Mouse (Mus musculus) T-helper 1 cell (primary cell): ENCODE data around the gene Jarid2.

Source experiments
- in situ Hi-C: fragments of 300-600 bp; cut with MboI, MseI; formaldehyde crosslinking; loops from one replicate; pipeline ENCODE4 v1.15.1; 2025; ENCODE audit warnings: high pct_unique_total_duplicates

Jarid2 gene

DNA sequence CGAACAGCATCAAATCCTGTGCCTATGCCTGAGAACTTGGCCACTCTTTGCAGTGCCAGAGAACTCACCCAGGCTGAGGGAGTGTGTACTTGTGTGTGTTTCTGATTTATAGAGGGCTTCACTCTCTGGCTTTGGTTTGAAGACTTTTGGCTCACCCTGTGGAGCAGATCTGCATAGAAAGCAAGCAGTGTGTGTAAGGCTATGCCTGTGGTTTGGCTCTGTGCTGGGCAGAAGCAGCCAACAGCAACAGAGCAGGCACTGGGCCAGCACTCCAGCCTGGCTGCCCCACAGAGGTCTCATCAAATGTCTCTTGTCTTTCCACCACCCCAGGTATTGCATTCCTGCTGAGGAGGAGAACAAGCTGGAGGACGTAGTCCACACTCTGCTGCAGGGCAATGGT, 183.6 kb downstream of the Jarid2 start:
- in situ Hi-C loops: no loop called here

DNA sequence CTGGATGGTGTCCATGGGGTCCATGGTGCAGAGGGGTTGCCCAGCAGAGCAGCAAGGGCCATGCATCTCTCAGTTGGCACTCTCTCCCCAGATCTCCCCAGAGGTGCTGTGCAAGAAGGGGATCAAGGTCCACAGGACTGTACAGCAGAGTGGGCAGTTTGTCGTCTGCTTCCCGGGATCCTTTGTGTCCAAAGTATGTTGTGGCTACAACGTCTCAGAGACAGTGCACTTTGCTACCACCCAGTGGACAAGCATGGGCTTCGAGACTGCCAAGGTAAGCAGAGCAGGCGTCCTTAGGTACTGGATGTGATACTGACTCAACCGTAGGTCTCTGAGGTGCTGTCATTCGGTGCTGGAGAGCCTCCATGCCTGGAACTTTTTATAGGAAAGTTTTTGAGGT, 184.3 kb downstream of the Jarid2 start:
- in situ Hi-C loops: no loop called here

DNA sequence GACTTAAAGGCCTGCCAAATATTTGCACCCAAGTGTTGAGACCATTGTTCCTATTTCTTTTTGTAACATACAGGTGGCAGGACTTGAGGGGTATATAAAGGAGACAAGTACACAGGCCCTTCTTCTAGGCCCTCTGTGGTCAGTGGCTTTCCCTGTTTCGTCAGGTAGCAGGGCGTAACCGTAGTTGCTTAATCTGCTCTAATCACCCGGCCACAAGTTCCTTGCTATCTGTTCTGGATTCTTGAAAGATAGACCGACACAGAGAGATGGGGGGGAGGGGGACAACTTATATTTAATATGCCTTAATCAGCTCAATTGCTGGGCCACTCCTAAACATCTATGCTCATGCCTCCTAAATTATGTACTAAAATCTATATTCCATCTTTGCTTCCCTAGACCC, 186.1 kb downstream of the Jarid2 start:
- in situ Hi-C loops: no loop called here

DNA sequence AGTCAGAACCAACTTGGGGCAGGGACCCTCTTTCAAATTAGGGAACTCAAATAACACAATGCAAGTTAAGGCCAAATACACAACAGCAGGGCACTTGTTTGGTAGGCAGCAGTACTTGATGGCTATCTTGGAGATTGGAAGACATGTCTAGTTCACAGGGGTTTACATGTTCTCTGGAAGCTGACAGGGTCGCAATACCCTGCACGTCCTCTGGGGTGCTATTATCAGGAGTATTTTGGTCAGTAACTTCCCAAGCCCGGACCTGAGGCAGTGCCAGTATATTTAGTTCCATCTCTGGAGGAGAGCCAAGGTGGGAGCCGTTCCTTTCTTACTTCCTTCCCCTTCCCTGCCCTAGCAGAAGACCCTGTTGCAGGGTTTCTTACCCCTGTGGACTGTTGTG, 186.7 kb downstream of the Jarid2 start:
- in situ Hi-C loops: no loop called here

- in situ Hi-C loops: no loop called here
Measured at GRCm38 (mm10) chr13:44917202-44917601, 187.9 kb downstream of the Jarid2 start.

DNA sequence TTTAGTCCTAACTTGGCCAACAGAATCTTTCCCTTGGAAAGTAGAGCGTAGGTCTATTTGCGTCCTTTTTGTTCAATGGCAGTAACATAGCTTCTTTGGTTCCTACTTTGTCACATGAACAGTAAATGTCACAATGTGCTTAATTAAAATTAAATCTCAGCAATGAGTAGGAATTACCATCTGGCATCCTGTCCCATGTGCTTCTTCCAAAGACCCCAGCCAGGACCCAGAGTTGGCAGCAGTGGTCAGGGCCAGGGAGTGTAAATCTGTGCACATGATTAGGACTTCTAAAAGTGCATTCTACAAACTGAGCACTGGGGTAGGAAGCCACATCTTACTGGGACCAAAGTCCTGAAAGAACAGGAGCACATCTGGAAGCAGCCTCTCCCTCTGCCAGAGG, 189.0 kb downstream of the Jarid2 start:
- in situ Hi-C loops: no loop called here

- in situ Hi-C loops: no loop called here
Measured at GRCm38 (mm10) chr13:44921095-44921494, 191.8 kb downstream of the Jarid2 start.

DNA sequence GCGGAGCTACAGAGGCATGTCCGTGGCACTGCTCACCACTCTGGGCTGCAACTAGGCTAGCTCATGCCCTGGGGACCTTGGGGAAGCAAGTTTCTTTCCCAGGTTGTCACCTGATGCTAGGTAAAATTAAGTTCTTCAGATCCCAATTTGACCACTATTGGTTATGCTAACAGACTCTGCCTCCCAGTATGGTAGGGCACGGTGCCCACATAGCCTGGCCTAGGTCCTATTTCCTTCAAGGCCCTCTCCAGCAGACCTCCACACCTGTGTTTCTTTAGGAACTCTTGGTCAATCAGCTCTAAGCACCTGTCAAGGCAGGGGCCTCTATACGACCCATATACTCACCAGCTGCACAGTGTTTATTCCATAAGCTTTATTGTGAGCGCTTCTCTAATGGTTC, 192.4 kb downstream of the Jarid2 start:
- in situ Hi-C loops: no loop called here

GRCm38 (mm10) chr13:44924042-44924441, 194.8 kb downstream of the Jarid2 start:
- in situ Hi-C loops: no loop called here

- in situ Hi-C loops: no loop called here
Measured at GRCm38 (mm10) chr13:44925173-44925572, 195.9 kb downstream of the Jarid2 start.

- in situ Hi-C loops: no loop called here
Measured at GRCm38 (mm10) chr13:44926311-44926710, 197.0 kb downstream of the Jarid2 start.

- in situ Hi-C loops: no loop called here
Measured at GRCm38 (mm10) chr13:44932307-44933264, 203.3 kb downstream of the Jarid2 start.

GRCm38 (mm10) chr13:44933575-44933974, 204.3 kb downstream of the Jarid2 start:
- in situ Hi-C loops: no loop called here

DNA sequence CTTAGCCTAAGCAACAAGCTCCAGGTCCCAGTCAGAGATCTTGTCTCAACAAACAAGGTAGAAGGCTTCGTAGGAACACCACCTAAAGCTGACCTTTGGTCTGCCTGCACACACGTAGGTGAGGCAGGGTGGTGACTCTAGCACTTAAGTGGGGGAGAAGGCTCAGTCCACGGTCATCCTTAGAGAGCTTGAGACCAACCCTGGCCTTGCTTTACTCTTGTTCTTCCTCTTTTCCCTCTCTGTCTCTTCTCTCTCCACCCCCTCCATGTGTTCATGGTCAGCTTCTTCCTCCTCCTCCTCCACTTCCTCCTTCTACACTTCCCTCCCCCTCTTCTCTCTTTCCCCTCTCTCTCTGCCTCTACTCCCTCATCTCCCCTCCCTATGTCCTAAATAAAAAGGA, 208.4 kb downstream of the Jarid2 start:
- in situ Hi-C loops: no loop called here

DNA sequence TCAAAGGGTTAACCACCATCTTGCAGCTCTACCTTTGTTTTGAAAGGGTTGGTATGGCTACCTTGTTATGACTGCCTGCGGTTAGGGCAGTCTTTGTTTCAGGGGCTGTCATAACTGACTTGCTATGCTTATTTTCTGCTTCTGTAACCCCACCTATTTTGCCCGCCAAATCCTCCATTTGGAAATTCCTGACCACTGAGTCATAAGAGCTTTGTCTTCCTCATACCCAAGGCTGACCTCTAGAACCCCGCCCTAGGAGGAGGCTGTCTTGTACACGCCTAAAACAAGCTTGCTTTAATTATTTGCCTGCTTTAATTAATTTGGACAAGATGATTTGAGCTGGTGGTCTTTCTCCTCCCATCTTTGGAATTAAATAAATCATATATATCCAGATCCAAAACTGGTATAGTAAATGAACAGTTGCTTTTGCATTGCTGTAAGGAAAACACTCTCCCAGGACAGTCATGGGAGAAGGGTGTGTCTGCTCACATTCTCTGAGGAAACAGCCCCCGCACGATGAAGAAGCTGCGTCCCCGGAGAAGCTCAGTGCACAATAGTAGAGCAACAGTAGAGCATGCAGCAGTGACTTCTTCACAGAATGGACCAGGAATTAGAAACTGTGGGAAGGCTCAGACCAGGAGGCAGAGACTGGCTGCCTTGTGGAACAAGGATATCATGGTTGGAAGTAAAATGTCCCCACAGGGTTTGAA, 210.2 kb downstream of the Jarid2 start:
- in situ Hi-C loops: no loop called here

DNA sequence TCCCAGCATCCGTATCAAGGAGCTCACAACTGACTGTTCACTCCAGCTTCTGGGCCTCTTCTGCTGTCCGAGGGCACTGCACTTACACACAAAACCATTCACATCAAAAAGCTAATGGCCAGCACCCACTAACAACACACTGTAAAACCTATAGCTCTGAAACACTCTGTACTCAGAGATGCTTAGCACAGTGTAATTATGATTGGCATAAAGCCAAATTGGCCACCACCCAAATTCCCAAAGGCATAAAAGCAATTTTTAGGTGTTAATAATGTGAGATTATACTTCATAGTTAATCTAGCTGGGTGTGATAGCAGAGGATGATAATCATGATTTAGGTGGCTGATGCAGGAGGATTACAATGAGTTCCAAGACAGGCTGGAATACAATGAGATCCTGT, 214.3 kb downstream of the Jarid2 start:
- in situ Hi-C loops: no loop called here

- in situ Hi-C loops: no loop called here
Measured at GRCm38 (mm10) chr13:44946880-44947635, 217.8 kb downstream of the Jarid2 start.

GRCm38 (mm10) chr13:44948320-44949250, 219.3 kb downstream of the Jarid2 start:
- in situ Hi-C loops: no loop called here

DNA sequence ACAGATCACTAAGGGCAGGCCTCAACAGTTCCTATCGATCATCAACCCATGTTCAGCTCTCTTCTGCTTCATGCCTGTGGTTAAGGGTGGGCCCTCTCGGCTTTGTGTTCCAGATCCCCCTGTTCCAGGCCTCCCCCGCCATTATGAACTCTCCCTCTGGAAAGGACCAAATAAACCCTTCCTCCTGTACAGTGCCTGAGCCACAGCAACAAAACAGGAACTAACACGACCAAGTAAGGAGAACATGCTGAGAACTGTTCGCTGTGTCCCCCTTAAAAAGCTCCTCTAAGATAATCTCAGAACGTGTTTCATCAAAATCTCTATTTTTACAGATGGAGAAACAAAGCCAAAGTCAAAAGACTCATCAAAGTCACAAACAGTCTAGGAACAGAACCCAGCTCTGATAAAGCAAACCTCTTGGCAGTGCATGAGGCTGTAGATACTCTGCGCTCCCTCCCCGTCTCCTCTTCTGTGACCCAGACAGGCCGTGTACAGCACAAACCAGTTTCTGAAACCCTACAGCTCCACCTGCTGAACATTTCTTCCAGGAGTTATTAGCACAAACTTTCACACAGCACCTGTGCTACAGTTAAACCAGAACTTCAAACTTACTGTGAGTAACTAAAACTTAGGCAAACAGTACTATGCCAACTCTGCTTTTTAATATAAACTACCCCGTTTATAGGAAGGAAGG, 223.3 kb downstream of the Jarid2 start:
- in situ Hi-C loops: no loop called here

DNA sequence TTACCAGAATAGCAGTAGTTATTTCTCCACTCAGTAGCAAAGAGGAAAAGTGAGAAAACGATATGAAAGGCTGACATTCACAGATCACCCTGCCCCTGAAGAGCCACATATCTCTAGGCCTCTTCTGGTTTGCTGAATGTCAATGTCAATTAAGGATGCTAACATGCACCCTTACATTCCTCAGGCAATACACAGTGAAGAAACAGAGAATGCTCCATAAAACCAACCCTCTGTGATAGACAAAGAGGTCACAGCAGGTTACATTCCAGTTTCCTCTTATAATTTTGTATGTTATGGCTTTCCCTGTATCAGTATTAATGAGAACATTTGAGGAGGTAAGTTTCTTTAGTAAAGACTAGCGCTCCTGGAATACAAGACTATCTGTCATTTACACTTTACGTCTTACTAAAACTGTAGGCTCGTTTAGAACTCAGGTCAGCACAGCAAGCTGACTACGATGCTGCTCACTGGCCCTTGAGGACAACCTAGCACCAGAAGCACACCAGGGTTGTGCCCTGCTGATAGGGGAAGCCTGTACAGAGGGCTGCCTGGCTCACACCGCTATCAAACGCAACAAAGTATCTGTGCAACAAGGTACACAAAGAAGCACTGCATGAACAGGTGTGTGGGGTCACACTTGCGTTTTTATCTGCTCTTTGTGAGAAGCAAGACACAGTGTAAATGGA, 224.4 kb downstream of the Jarid2 start:
- in situ Hi-C loops: no loop called here
